ENCODE assay signal across 10 mouse cellular contexts in genomic region chr4:139579003-139579402, GRCm38 (mm10). TPM values are rescaled to one million over a fixed set of nuclear protein-coding genes. Genes with fewer than 3 reads are reported as not detected.
DNase-seq lines count a peak whose midpoint lies in the region; ATAC-seq lines count a peak whose summit lies in the region.
"Had no signal": no experiment of that assay in that cellular context is flagged by ENCODE, and none has a peak within 500 bp of the region (broad histone marks: within the 10 kb centered on the region; RNA-seq: fewer than 3 reads in every experiment).

No protein-coding gene starts in this region.

- peak; percentile 3 for DNase-seq in adrenal gland, postnatal 14 days
- DNase-seq in adrenal gland, adult 2 months = no peak
- peak; percentile 47 for DNase-seq in kidney, postnatal 10 days
- DNase-seq in kidney, postnatal 25 days = no peak
- no peak for DNase-seq in layer of hippocampus, postnatal 36 days
- no peak for DNase-seq in left cerebral cortex, adult 18-20 months (ENCODE audit: low spot score in 2 of 2)
- DNase-seq: kidney, postnatal 14 days had no signal

- peak; percentile 25 to 38; a peak in 3 of 4 replicates for ATAC-seq in hematopoietic stem cell, adult 5-6 weeks (replicated peaks in 1 of 2; ENCODE audit: insufficient read depth in 1 of 2, low FRiP score in 2 of 2, low TSS enrichment in 1 of 2, low read depth in 1 of 2, poor library complexity in 2 of 2, severe bottlenecking in 2 of 2)
- no peak for ATAC-seq in neural tube, embryonic 14.5 days (ENCODE audit: low read depth)

- WGBS in neural tube, embryonic 14.5 days = 48% methylated on average over 10 of the region's 10 CpGs

- no peaks in the 10 kb centered on the region for H3K27me3 ChIP-seq in neural tube, embryonic 14.5 days (ENCODE audit: control insufficient read depth, insufficient read depth, low read length)

- H3K36me3 ChIP-seq in neural tube, embryonic 14.5 days (ENCODE audit: control insufficient read depth, insufficient read depth, low read length) = no peaks in the 10 kb centered on the region

- no peaks in the 10 kb centered on the region for H3K9me3 ChIP-seq in neural tube, embryonic 14.5 days (ENCODE audit: control insufficient read depth, low read length)

- H3K9ac ChIP-seq in neural tube, embryonic 14.5 days (replicated peaks; ENCODE audit: low read depth, low read length) = no peak overlapping the region

- H3K4me1 ChIP-seq in neural tube, embryonic 14.5 days (ENCODE audit: control insufficient read depth, insufficient read depth, low read length) = peaks cover 52% of the 10 kb centered on the region

- no peak overlapping the region for H3K4me3 ChIP-seq in neural tube, embryonic 14.5 days (ENCODE audit: low read depth, low read length)

- H3K4me2 ChIP-seq in neural tube, embryonic 14.5 days (ENCODE audit: low read depth, low read length) = peak overlapping the region; percentile 1; the same call in 1 of the 2 replicates

- H3K27ac ChIP-seq in neural tube, embryonic 14.5 days (ENCODE audit: low read depth, low read length) = no peak overlapping the region; the same call in none of the 2 replicates

RNA-seq across cellular contexts. Expression of gene Gm21969, which starts 24.0 kb away (rescaled TPM):
- not detected in 2 replicates for total RNA-seq in adrenal gland, postnatal 14 days (2021)
- under 1 TPM in 1 of 2 experiments, not detected in 1; 0.09 TPM for total RNA-seq in adrenal gland, adult 2 months (2021)
- 0.03 and 0.10 TPM in 2 replicates for polyA plus RNA-seq in adrenal gland, adult 2 months (2012; rRNA removed)
- total RNA-seq in hematopoietic stem cell, adult 5-6 weeks (2017) = not detected in 2 replicates
- not detected in 2 replicates for polyA plus RNA-seq in neural tube, embryonic 14.5 days (2014; fragmentation: Nextera tagmentation; extraction: Ambion mirVana)
- total RNA-seq in layer of hippocampus, postnatal 36 days (2021) = not detected
- under 1 TPM in 1 of 2 experiments, not detected in 1; 0.12 TPM for total RNA-seq in left cerebral cortex, adult 18-20 months (2021)
- total RNA-seq: adrenal gland, adult 18-20 months had no signal

RNA-seq across cellular contexts. Expression of gene Aldh4a1, which starts 43.7 kb away (rescaled TPM):
- 54.4 and 97.6 TPM in 2 replicates for total RNA-seq in adrenal gland, postnatal 14 days (2021)
- 100 to 1,000 TPM in 1 of 2 experiments, 10 to 100 TPM in 1; 77.6 to 145 TPM for total RNA-seq in adrenal gland, adult 2 months (2021)
- 221 and 280 TPM in 2 replicates for polyA plus RNA-seq in adrenal gland, adult 2 months (2012; rRNA removed)
- 5.7 and 9.9 TPM in 2 replicates for total RNA-seq in hematopoietic stem cell, adult 5-6 weeks (2017)
- 13.5 and 21.7 TPM in 2 replicates for polyA plus RNA-seq in neural tube, embryonic 14.5 days (2014; fragmentation: Nextera tagmentation; extraction: Ambion mirVana)
- total RNA-seq in layer of hippocampus, postnatal 36 days (2021) = 10 to 100 TPM; 19.0 to 20.1 TPM
- 10 to 100 TPM; 17.6 to 19.1 TPM for total RNA-seq in left cerebral cortex, adult 18-20 months (2021)

RNA-seq across cellular contexts. Expression of gene Iffo2, which starts 48.7 kb away (rescaled TPM):
- total RNA-seq in adrenal gland, postnatal 14 days (2021) = 14.8 and 15.5 TPM in 2 replicates
- total RNA-seq in adrenal gland, adult 2 months (2021) = 10 to 100 TPM; 11.5 to 13.2 TPM
- polyA plus RNA-seq in adrenal gland, adult 2 months (2012; rRNA removed) = 6.3 and 6.4 TPM in 2 replicates
- 3.9 and 7.5 TPM in 2 replicates for total RNA-seq in hematopoietic stem cell, adult 5-6 weeks (2017)
- polyA plus RNA-seq in neural tube, embryonic 14.5 days (2014; fragmentation: Nextera tagmentation; extraction: Ambion mirVana) = 7.2 TPM in 2 replicates
- total RNA-seq in layer of hippocampus, postnatal 36 days (2021) = 10 to 100 TPM; 15.3 to 18.0 TPM
- 10 to 100 TPM; 18.8 to 19.4 TPM for total RNA-seq in left cerebral cortex, adult 18-20 months (2021)

Comparison
In these comparisons a context has a peak if more than half of its experiments do, and no peak if none do; other contexts are left out.
1. DNase-seq: peak in adrenal gland, postnatal 14 days (single experiment) and kidney, postnatal 10 days (single experiment); none in adrenal gland, adult 2 months (single experiment), kidney, postnatal 25 days (0 of 2), layer of hippocampus, postnatal 36 days (0 of 2) and left cerebral cortex, adult 18-20 months (0 of 2).